Mouse (Mus musculus) lung, postnatal 0 days (tissue): ENCODE data around the gene Unc119. TPM values are rescaled to one million over a fixed set of nuclear protein-coding genes. Genes with fewer than 3 reads are reported as not detected.

Experiments used
- ATAC-seq: fragments of 200-750 bp; cut with Nextera tagmentation; 2 replicates; pipeline ENCODE4 v1.8.0; 2017; ENCODE audit warnings: moderate library complexity
- DNase-seq: peaks from one replicate; pipeline ENCODE4 v3.0.0-alpha.2; 2016; ENCODE audit warnings: low spot score
- H3K27ac ChIP-seq: fragments of 300-500 bp; sonication (generic); 2 replicates; pipeline ENCODE4 v1.5.1; 2014; ENCODE audit warnings: antibody characterized with exemption, mild to moderate bottlenecking, low read length, mixed read lengths
- H3K27me3 ChIP-seq: fragments of 300-500 bp; sonication (generic); replicated peaks from 2 replicates; pipeline ENCODE4 v1.6.1; 2014; ENCODE audit warnings: low read length, mixed read lengths; ENCODE audit not compliant: insufficient read depth
- H3K36me3 ChIP-seq: fragments of 300-500 bp; sonication (generic); 2 replicates; pipeline ENCODE4 v1.6.1; 2014; ENCODE audit warnings: low read length, mixed read lengths; ENCODE audit not compliant: insufficient read depth
- H3K4me1 ChIP-seq: fragments of 300-500 bp; sonication (generic); 2 replicates; pipeline ENCODE4 v1.6.1; 2014; ENCODE audit warnings: antibody characterized with exemption, low read depth, low read length, mixed read lengths; ENCODE audit not compliant: insufficient read depth
- H3K4me2 ChIP-seq: fragments of 300-500 bp; sonication (generic); replicated peaks from 2 replicates; pipeline ENCODE4 v1.6.1; 2014; ENCODE audit warnings: low read depth, mild to moderate bottlenecking, low read length, moderate library complexity, mixed read lengths
- H3K4me3 ChIP-seq: fragments of 300-500 bp; sonication (generic); 2 replicates; pipeline ENCODE4 v1.5.1; 2014; ENCODE audit warnings: low read depth, low read length
- H3K9ac ChIP-seq: fragments of 300-500 bp; sonication (generic); replicated peaks from 2 replicates; pipeline ENCODE4 v1.6.1; 2014; ENCODE audit warnings: low read depth, mild to moderate bottlenecking
- H3K9me3 ChIP-seq: fragments of 300-500 bp; sonication (generic); 2 replicates; pipeline ENCODE4 v1.6.1; 2016; ENCODE audit warnings: low read length, mixed read lengths
- CTCF ChIP-seq: IDR thresholded peaks from 2 replicates; pipeline ENCODE4 v1.5.1; 2016; ENCODE audit warnings: antibody characterized with exemption, mild to moderate bottlenecking
- EP300 ChIP-seq: IDR thresholded peaks from 2 replicates; pipeline ENCODE4 v1.6.1; 2016; ENCODE audit warnings: antibody characterized with exemption, mild to moderate bottlenecking, control low read depth
- WGBS: fragments of 180-500 bp; shearing (Covaris S2); extraction: QIAGEN DNeasy Blood & Tissue Kit; methylation state at CpG from one replicate; pipeline ENCODE4 v1.1.7; 2014; 5-methylcytosine and 5-hydroxymethylcytosine counted together
- polyA plus RNA-seq: library from polyadenylated mRNA; unstranded; fragments of >200 nt; fragmentation: Nextera tagmentation; extraction: Ambion mirVana; gene quantifications from 2 replicates; pipeline ENCODE4 v1.2.1, GENCODE M21; 2015

Unc119 gene
- polyA plus RNA-seq, 1 experiment from 2014 or later, result 37.5 TPM

GRCm38 (mm10) chr11:78392728-78393127, 49.4 kb downstream of the Unc119 start:
- peak; percentile 90 for ATAC-seq
- WGBS, result 56% methylated on average over 3 of the region's 3 CpGs
- DNase-seq, result peak; percentile 89

GRCm38 (mm10) chr11:78396950-78397349, 53.7 kb downstream of the Unc119 start:
- no peak overlapping the region for H3K4me3 ChIP-seq
- DNase-seq (peak; percentile 14), ATAC-seq (no peak)
- no peaks in the 10 kb centered on the region for H3K27me3 ChIP-seq
- no peak overlapping the region for H3K27ac ChIP-seq
- H3K9ac ChIP-seq, result no peak overlapping the region
- H3K4me1 ChIP-seq, result no peaks in the 10 kb centered on the region; the same call in 1 of the 2 replicates
- no peak overlapping the region for H3K4me2 ChIP-seq
- H3K9me3 ChIP-seq, result no peaks in the 10 kb centered on the region
- WGBS, result 36% methylated on average over 11 of the region's 11 CpGs
- TF ChIP-seq CTCF, result no peak
- no peak for TF ChIP-seq EP300
- H3K36me3 ChIP-seq, result no peaks in the 10 kb centered on the region

More at GRCm38 (mm10) chr11:78392728-78393127, 49.4 kb downstream of the Unc119 start:
- H3K9me3 ChIP-seq, result no peaks in the 10 kb centered on the region
- H3K36me3 ChIP-seq, result no peaks in the 10 kb centered on the region
- no peak overlapping the region for H3K27ac ChIP-seq
- H3K4me3 ChIP-seq, result no peak overlapping the region
- no peak overlapping the region for H3K4me2 ChIP-seq
- TF ChIP-seq EP300 (no peak), CTCF (no peak)
- no peaks in the 10 kb centered on the region for H3K4me1 ChIP-seq
- H3K9ac ChIP-seq, result no peak overlapping the region
- H3K27me3 ChIP-seq, result no peaks in the 10 kb centered on the region

DNA sequence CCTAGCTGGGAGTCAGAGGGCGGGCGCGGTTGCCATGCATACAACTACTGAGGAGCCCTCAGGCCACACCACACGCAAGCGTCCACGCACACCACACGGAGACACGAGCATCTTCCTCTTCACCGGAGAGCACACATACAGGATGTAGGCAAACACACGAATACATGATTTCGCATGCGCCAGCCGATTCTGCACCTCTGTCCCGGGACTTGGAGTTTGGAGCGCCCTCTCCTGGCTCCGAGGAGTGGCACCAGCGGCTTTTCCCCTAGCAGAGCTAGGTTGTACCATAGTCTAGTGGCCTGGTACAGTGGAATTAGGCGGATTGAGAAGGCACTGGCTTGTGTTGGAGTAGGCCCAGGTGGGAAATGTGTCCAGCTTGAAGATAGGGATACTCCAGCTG, 54.1 kb downstream of the Unc119 start:
- peak; percentile 81 for DNase-seq
- H3K4me2 ChIP-seq, result no peak overlapping the region
- ATAC-seq, result peak; percentile 52

DNA sequence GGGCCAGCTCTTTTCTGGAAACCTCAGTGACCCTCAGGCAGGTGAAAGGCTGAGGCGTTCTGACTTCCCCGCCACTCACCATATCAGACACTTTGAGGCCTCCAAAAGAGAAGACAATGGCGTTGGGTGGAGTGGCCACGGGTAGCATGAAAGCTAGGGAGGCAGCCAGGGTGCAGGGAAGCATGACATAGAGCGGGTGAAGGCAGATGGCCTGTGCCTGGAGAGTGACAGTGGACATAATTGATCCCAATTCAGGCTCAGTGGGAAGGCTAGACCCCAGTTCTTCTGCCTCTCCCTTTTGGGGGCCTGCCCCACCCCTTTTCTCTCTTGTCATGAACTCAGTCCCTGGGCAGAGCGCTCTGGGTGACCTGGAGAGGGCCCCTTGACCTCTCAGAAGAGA, 54.9 kb downstream of the Unc119 start:
- no peak for ATAC-seq

More for the DNA sequence above, 54.1 kb downstream of the Unc119 start:
- WGBS, result 9% methylated on average over 18 of the region's 18 CpGs
- H3K9me3 ChIP-seq, result no peaks in the 10 kb centered on the region
- no peaks in the 10 kb centered on the region for H3K36me3 ChIP-seq
- H3K27me3 ChIP-seq, result no peaks in the 10 kb centered on the region
- H3K4me1 ChIP-seq, result no peaks in the 10 kb centered on the region; the same call in 1 of the 2 replicates
- H3K9ac ChIP-seq, result no peak overlapping the region
- H3K4me3 ChIP-seq, result no peak overlapping the region
- TF ChIP-seq CTCF (peak; percentile 84), EP300 (no peak)
- no peak overlapping the region for H3K27ac ChIP-seq

More for the DNA sequence above, 54.9 kb downstream of the Unc119 start:
- Histone ChIP-seq H3K36me3 (no peaks in the 10 kb centered on the region), H3K27ac (no peak overlapping the region), H3K9ac (no peak overlapping the region), H3K4me1 (no peaks in the 10 kb centered on the region; the same call in 1 of the 2 replicates), H3K4me2 (no peak overlapping the region), H3K9me3 (no peaks in the 10 kb centered on the region), H3K27me3 (no peaks in the 10 kb centered on the region), H3K4me3 (no peak overlapping the region)
- no peak for DNase-seq
- TF ChIP-seq EP300 (no peak), CTCF (no peak)
- 77% methylated on average over 6 of the region's 6 CpGs for WGBS

Other genes with a start within 250 kb of the Unc119 start
- 8.6 and 10.0 TPM in 2 replicates for gene Fam222b, start 248.8 kb upstream of the Unc119 start, polyA plus RNA-seq
- gene Traf4, start 177.9 kb upstream of the Unc119 start, polyA plus RNA-seq, result 33.0 and 33.9 TPM in 2 replicates
- gene Nek8, start 166.8 kb upstream of the Unc119 start, polyA plus RNA-seq, result 11.7 and 14.4 TPM in 2 replicates
- gene Tlcd1, start 166.8 kb upstream of the Unc119 start, polyA plus RNA-seq, result 18.2 and 20.0 TPM in 2 replicates
- gene Rpl23a, start 159.9 kb upstream of the Unc119 start, polyA plus RNA-seq, result 991 and 1,079 TPM in 2 replicates
- gene Rab34, start 155.1 kb upstream of the Unc119 start, polyA plus RNA-seq, result 103 and 104 TPM in 2 replicates
- 8.1 and 11.2 TPM in 2 replicates for gene Proca1, start 150.1 kb upstream of the Unc119 start, polyA plus RNA-seq
- gene Sdf2, start 97.7 kb upstream of the Unc119 start, polyA plus RNA-seq, result 96.2 and 109 TPM in 2 replicates
- 11.4 and 12.2 TPM in 2 replicates for gene Supt6, start 97.5 kb upstream of the Unc119 start, polyA plus RNA-seq
- gene 2610507B11Rik, start 81.7 kb upstream of the Unc119 start, polyA plus RNA-seq, result 59.9 and 72.9 TPM in 2 replicates
- gene BC030499, start 52.6 kb upstream of the Unc119 start, polyA plus RNA-seq, result 0.33 TPM in 1 of 2 replicates, not detected in the other
- 1.4 and 2.5 TPM in 2 replicates for gene Spag5, start 42.0 kb upstream of the Unc119 start, polyA plus RNA-seq
- gene Aldoc, start 20.5 kb upstream of the Unc119 start, polyA plus RNA-seq, result 12.2 and 12.7 TPM in 2 replicates
- gene Pigs, start 15.1 kb upstream of the Unc119 start, polyA plus RNA-seq, result 47.2 and 49.2 TPM in 2 replicates
- gene Foxn1, start 43.1 kb downstream of the Unc119 start, polyA plus RNA-seq, result not detected in 2 replicates
- gene Slc13a2, start 78.7 kb downstream of the Unc119 start, polyA plus RNA-seq, result 0.43 and 0.51 TPM in 2 replicates
- gene Slc46a1, start 122.2 kb downstream of the Unc119 start, polyA plus RNA-seq, result 10.6 and 11.9 TPM in 2 replicates
- 0.16 and 0.27 TPM in 2 replicates for gene Sarm1, start 154.3 kb downstream of the Unc119 start, polyA plus RNA-seq
- gene Vtn, start 155.6 kb downstream of the Unc119 start, polyA plus RNA-seq, result 10.1 and 11.3 TPM in 2 replicates
- gene Sebox, start 160.0 kb downstream of the Unc119 start, polyA plus RNA-seq, result not detected in 2 replicates
- gene Tmem199, start 168.7 kb downstream of the Unc119 start, polyA plus RNA-seq, result 32.3 and 32.4 TPM in 2 replicates
- gene Poldip2, start 168.7 kb downstream of the Unc119 start, polyA plus RNA-seq, result 105 and 111 TPM in 2 replicates
- 93.3 and 96.6 TPM in 2 replicates for gene Tnfaip1, start 192.8 kb downstream of the Unc119 start, polyA plus RNA-seq
- 216 and 222 TPM in 2 replicates for gene Ift20, start 192.9 kb downstream of the Unc119 start, polyA plus RNA-seq
- gene Tmem97, start 207.3 kb downstream of the Unc119 start, polyA plus RNA-seq, result 36.0 and 46.0 TPM in 2 replicates